Mouse (Mus musculus) liver, embryonic 14.5 days (tissue): ENCODE results near the gene Pcdh15.

Experiments
- CTCF ChIP-seq: IDR thresholded peaks from 2 replicates; pipeline ENCODE4 v1.5.1; 2016; ENCODE audit warnings: antibody characterized with exemption, low read depth, control low read depth
- EP300 ChIP-seq: IDR thresholded peaks from 2 replicates; pipeline ENCODE4 v1.6.1; 2016; ENCODE audit warnings: antibody characterized with exemption, low read depth

DNA sequence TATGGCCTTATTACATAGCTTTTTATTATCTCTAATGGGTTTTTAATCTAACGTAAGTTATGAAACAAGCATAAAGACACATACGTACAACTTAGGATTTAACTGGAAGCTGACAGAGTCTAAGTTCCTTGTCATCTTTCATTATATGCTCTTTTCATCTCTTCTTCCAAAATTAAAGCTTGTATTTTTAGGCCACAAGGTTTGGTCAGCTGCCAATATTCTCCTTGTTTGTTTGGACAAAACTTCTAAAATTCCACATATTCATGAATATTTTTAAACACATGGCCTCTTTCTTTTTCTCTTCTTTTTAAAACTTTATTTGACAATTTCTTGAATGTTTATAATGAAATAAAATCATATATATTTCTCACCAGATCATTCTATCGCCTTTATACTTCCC lies 415.7 kb downstream of the Pcdh15 start:
- no peak for TF ChIP-seq CTCF
- no peak for TF ChIP-seq EP300
